Mouse (Mus musculus) left cerebral cortex, postnatal 14 days (tissue): Measurements from ENCODE around the gene Chd6. TPM values are rescaled to one million over a fixed set of nuclear protein-coding genes. Genes with fewer than 3 reads are reported as not detected.

Source experiments
- DNase-seq, 2 experiments: peaks; one replicate each; pipeline ENCODE4 v3.0.0; 2021 to 2022; ENCODE audit warnings: low spot score in 2 of 2, mixed read lengths in 1 of 2
- intact Hi-C: fragments of 180-260 bp; cut with DNase I; formaldehyde crosslinking; loops from one replicate; pipeline ENCODE4 v1.15.1; 2025
- total RNA-seq, 2 experiments: library from RNA; stranded (reverse); gene quantifications; 2 replicates each; pipeline ENCODE4 v1.2.3; 2021

Chd6 gene
- total RNA-seq, 2 experiments from 2014 or later = 53.6 to 64.2 TPM

GRCm38 (mm10) chr2:160953131-160953873 is 155.6 kb downstream of the Chd6 start:
- intact Hi-C loops = no loop called here
- DNase-seq = no peak

- intact Hi-C loops = no loop called here
These were observed 157.3 kb downstream of the Chd6 start for GRCm38 (mm10) chr2:160951595-160951994.

GRCm38 (mm10) chr2:160942443-160942842 is 166.4 kb downstream of the Chd6 start:
- DNase-seq = no peak
- intact Hi-C loops = no loop called here

More at GRCm38 (mm10) chr2:160951595-160951994, 157.3 kb downstream of the Chd6 start:
- DNase-seq = peak in 1 of 2 experiments; percentile 31

GRCm38 (mm10) chr2:160940930-160941709 is 167.8 kb downstream of the Chd6 start:
- DNase-seq = no peak
- intact Hi-C loops = no loop called here

GRCm38 (mm10) chr2:160934451-160934850 is 174.4 kb downstream of the Chd6 start:
- intact Hi-C loops = no loop called here
- no peak for DNase-seq

GRCm38 (mm10) chr2:160933890-160934289 is 175.0 kb downstream of the Chd6 start:
- no peak for DNase-seq
- intact Hi-C loops = no loop called here

GRCm38 (mm10) chr2:160932981-160933380 is 175.9 kb downstream of the Chd6 start:
- DNase-seq = no peak
- intact Hi-C loops = no loop called here

GRCm38 (mm10) chr2:160932325-160932724 is 176.6 kb downstream of the Chd6 start:
- no peak for DNase-seq
- intact Hi-C loops = no loop called here

GRCm38 (mm10) chr2:160931378-160931777 is 177.5 kb downstream of the Chd6 start:
- intact Hi-C loops = no loop called here

GRCm38 (mm10) chr2:160925203-160925602 is 183.7 kb downstream of the Chd6 start:
- peak in 1 of 2 experiments; percentile 36 for DNase-seq
- intact Hi-C loops = no loop called here

More at GRCm38 (mm10) chr2:160931378-160931777, 177.5 kb downstream of the Chd6 start:
- no peak for DNase-seq

- no peak for DNase-seq
- intact Hi-C loops = no loop called here
These were observed 187.6 kb downstream of the Chd6 start for GRCm38 (mm10) chr2:160921285-160921684.

GRCm38 (mm10) chr2:160918930-160919215 is 190.0 kb downstream of the Chd6 start:
- DNase-seq = no peak
- intact Hi-C loops = no loop called here

GRCm38 (mm10) chr2:160918154-160918929 is 190.5 kb downstream of the Chd6 start:
- intact Hi-C loops = no loop called here
- DNase-seq = no peak

GRCm38 (mm10) chr2:160917313-160917712 is 191.6 kb downstream of the Chd6 start:
- DNase-seq = no peak
- intact Hi-C loops = no loop called here

- DNase-seq = no peak
- intact Hi-C loops = no loop called here
These were observed 192.2 kb downstream of the Chd6 start for GRCm38 (mm10) chr2:160916714-160917113.

- DNase-seq = no peak
- intact Hi-C loops = no loop called here
These were observed 192.9 kb downstream of the Chd6 start for GRCm38 (mm10) chr2:160915821-160916610.

GRCm38 (mm10) chr2:160914656-160915055 is 194.2 kb downstream of the Chd6 start:
- DNase-seq = no peak
- intact Hi-C loops = no loop called here

GRCm38 (mm10) chr2:160912231-160912671 is 196.6 kb downstream of the Chd6 start, which contains the start of gene Emilin3:
Gene Emilin3, minus strand, starts transcription at chr2:160912328.
- no peak for DNase-seq
- intact Hi-C loops = no loop called here

GRCm38 (mm10) chr2:160911558-160912201 is 197.2 kb downstream of the Chd6 start:
- intact Hi-C loops = no loop called here
- DNase-seq = no peak
